Mouse (Mus musculus): ENCODE results near the gene Rbfox1.

- TF ChIP-seq POLR2A (IDR thresholded peaks at IDR 0.05; ENCODE audit: control insufficient read depth, extremely low read depth, insufficient read depth, low read length, poor library complexity), result no peak
- TF ChIP-seq CTCF (IDR thresholded peaks at IDR 0.05; ENCODE audit: borderline replicate concordance, control insufficient read depth, extremely low read depth, insufficient read depth, low read length, poor library complexity), result no peak
Observed at GRCm38 (mm10) chr16:6963533-6963932, 1078.4 kb downstream of the Rbfox1 start.

Data from thymus, adult 2 months (tissue).